Mouse (Mus musculus) stomach, postnatal 0 days (tissue): ENCODE results near the gene Fignl1. TPM values are rescaled to one million over a fixed set of nuclear protein-coding genes. Genes with fewer than 3 reads are reported as not detected.

Experiments used
- ATAC-seq: fragments of 200-750 bp; cut with Nextera tagmentation; 2 replicates; pipeline ENCODE4 v1.8.0; 2017; ENCODE audit not compliant: low FRiP score, low TSS enrichment
- DNase-seq: peaks from one replicate; pipeline ENCODE4 v3.0.0-alpha.2; 2016; ENCODE audit warnings: low spot score
- H3K27ac ChIP-seq: fragments of 300-500 bp; sonication (generic); replicated peaks from 2 replicates; pipeline ENCODE4 v1.5.1; 2014; ENCODE audit warnings: mild to moderate bottlenecking, control low read depth
- H3K27me3 ChIP-seq: fragments of 300-500 bp; sonication (generic); 2 replicates; pipeline ENCODE4 v1.6.1; 2014; ENCODE audit warnings: low read length; ENCODE audit not compliant: control insufficient read depth, insufficient read depth
- H3K36me3 ChIP-seq: fragments of 300-500 bp; sonication (generic); 2 replicates; pipeline ENCODE4 v1.6.1; 2014; ENCODE audit warnings: low read length, mixed read lengths; ENCODE audit not compliant: control insufficient read depth, insufficient read depth
- H3K4me1 ChIP-seq: fragments of 300-500 bp; sonication (generic); replicated peaks from 2 replicates; pipeline ENCODE4 v1.6.1; 2014; ENCODE audit warnings: antibody characterized with exemption; ENCODE audit not compliant: control insufficient read depth, insufficient read depth
- H3K4me2 ChIP-seq: fragments of 300-500 bp; sonication (generic); replicated peaks from 2 replicates; pipeline ENCODE4 v1.6.1; 2014; ENCODE audit warnings: low read depth, mild to moderate bottlenecking, control low read depth, moderate library complexity
- H3K4me3 ChIP-seq: fragments of 300-500 bp; sonication (generic); 2 replicates; pipeline ENCODE4 v1.5.1; 2014; ENCODE audit warnings: low read depth, low read length, control low read depth
- H3K9ac ChIP-seq: fragments of 300-500 bp; sonication (generic); 2 replicates; pipeline ENCODE4 v1.6.1; 2014; ENCODE audit warnings: mild to moderate bottlenecking, low read length, control low read depth, mixed read lengths
- H3K9me3 ChIP-seq: fragments of 300-500 bp; sonication (generic); 2 replicates; pipeline ENCODE4 v1.6.1; 2016; ENCODE audit warnings: low read length; ENCODE audit not compliant: control insufficient read depth
- CTCF ChIP-seq: IDR thresholded peaks from 2 replicates; pipeline ENCODE4 v1.5.1; 2016; ENCODE audit warnings: antibody characterized with exemption, low read depth, mild to moderate bottlenecking, moderate library complexity
- EP300 ChIP-seq: optimal IDR thresholded peaks from 2 replicates; pipeline ENCODE3; 2016; ENCODE audit warnings: antibody characterized with exemption
- WGBS: fragments of 180-500 bp; shearing (Covaris S2); extraction: QIAGEN DNeasy Blood & Tissue Kit; methylation state at CpG from one replicate; pipeline ENCODE4 v1.1.7; 2014; 5-methylcytosine and 5-hydroxymethylcytosine counted together
- polyA plus RNA-seq: library from polyadenylated mRNA; unstranded; fragments of >200 nt; fragmentation: Nextera tagmentation; extraction: Ambion mirVana; gene quantifications from 2 replicates; pipeline ENCODE4 v1.2.1, GENCODE M21; 2015

Fignl1 gene
- polyA plus RNA-seq, 1 experiment from 2014 or later: 10.5 TPM

- Histone ChIP-seq H3K9ac (peak overlapping the region; percentile 71), H3K27me3 (no peaks in the 10 kb centered on the region), H3K36me3 (no peaks in the 10 kb centered on the region), H3K4me2 (peak overlapping the region; percentile 95), H3K4me3 (peak overlapping the region; percentile 73), H3K4me1 (no peaks in the 10 kb centered on the region), H3K9me3 (no peaks in the 10 kb centered on the region), H3K27ac (peak overlapping the region; percentile 96)
- 10% methylated on average over 11 of the region's 11 CpGs for WGBS
- DNase-seq: no peak
- TF ChIP-seq EP300 (no peak), CTCF (no peak)
- ATAC-seq: peak; percentile 5; the same call in 1 of the 2 replicates
These were observed 828 bp upstream of the Fignl1 start for GRCm38 (mm10) chr11:11809404-11810175.

DNA sequence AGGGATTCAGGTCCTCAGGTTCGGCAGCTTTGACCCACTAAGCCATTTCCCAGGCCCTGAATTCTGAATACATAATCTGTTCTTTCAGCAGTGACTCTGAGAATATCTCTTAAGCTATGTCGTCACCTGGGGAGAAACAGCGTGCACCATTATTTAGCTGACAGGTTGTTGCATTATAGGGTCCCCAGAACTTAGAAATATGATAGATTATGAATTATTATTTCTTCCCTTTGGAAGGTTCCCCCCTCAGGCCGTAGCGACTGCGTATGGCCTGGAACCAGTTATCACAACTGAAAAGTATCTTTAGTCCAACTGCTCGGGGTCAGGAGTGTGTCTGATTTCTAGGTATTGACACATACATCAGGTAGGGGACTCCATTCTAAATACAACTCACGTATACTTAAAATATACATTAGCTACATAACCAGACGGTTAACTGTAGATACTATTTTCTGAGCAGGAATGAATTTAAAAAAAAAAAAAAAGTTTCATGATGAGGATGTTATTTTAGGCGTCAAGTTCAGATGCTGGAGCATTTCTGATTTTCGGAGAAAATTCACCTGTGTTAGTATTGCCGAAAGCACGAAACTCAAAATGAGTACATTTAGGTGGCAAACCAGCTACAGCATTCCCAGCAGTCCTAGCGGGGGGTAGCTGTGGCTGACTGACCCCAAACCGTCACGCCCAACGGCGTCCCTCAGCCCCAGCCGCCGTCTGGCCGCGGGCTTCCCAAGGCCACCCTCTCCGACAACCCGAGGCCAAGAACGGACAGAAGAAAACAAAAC is 535 bp downstream of the Fignl1 start:
- H3K36me3 ChIP-seq: no peaks in the 10 kb centered on the region; the same call in 1 of the 2 replicates
- no peaks in the 10 kb centered on the region for H3K9me3 ChIP-seq
- H3K4me3 ChIP-seq: peak overlapping the region; percentile 73
- H3K4me1 ChIP-seq: no peaks in the 10 kb centered on the region
- peak overlapping the region; percentile 71 for H3K9ac ChIP-seq
- peak overlapping the region; percentile 95 for H3K4me2 ChIP-seq
- 7% methylated on average over 25 of the region's 25 CpGs for WGBS
- H3K27ac ChIP-seq: peak overlapping the region; percentile 71; the same call in 1 of the 2 replicates
- H3K27me3 ChIP-seq: no peaks in the 10 kb centered on the region
- TF ChIP-seq CTCF (no peak), EP300 (no peak)
- ATAC-seq (no peak), DNase-seq (no peak)

- 80% methylated on average over 4 of the region's 4 CpGs for WGBS
- DNase-seq: no peak
These were observed 2.8 kb downstream of the Fignl1 start for GRCm38 (mm10) chr11:11805951-11806350.

DNA sequence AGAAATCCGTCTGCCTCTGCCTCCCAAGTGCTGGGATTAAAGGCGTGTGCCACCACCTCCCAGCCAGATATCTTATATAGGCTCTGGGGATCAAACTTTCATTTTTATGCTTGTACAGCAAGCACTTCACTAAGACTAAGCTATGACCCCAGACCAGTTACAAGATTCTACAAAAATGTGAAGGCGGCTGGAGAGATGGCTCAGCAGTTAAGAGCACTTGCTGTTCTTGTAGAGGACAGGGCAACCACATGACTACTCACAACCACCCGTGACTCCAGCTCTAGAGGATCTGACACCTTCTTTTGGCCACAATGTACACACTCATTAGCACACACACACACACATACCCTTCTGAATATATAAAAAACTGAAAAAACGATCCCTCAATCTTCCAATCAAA is 4.3 kb downstream of the Fignl1 start:
- 80% methylated on average over 5 of the region's 5 CpGs for WGBS
- no peak overlapping the region for H3K27ac ChIP-seq

More at GRCm38 (mm10) chr11:11805951-11806350, 2.8 kb downstream of the Fignl1 start:
- Histone ChIP-seq H3K9me3 (no peaks in the 10 kb centered on the region), H3K27me3 (no peaks in the 10 kb centered on the region), H3K36me3 (peaks cover 5% of the 10 kb centered on the region), H3K9ac (no peak overlapping the region), H3K27ac (no peak overlapping the region), H3K4me1 (no peaks in the 10 kb centered on the region), H3K4me3 (no peak overlapping the region), H3K4me2 (no peak overlapping the region)
- TF ChIP-seq CTCF (no peak), EP300 (no peak)
- no peak for ATAC-seq

DNA sequence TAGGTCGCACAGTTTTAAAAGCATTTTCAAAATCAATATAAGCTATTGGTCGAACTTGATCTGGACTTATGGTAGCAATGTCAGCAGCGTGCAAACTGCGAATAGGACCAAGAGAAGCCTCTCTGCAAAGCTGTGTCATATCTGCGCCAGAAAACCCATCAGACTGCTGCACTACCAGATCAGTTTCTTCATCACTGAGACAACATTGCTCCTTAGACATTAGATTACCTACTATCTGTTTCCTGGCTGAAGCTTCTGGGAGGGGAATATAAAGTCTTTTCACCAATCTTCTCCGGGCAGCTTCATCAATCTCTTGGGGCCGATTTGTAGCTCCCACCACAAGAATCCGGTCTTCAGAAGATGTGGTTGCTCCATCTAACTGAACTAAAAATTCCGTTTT is 7.7 kb downstream of the Fignl1 start:
- WGBS: 89% methylated on average over 9 of the region's 9 CpGs
- Histone ChIP-seq H3K36me3 (peaks cover 5% of the 10 kb centered on the region), H3K9ac (no peak overlapping the region), H3K27ac (no peak overlapping the region), H3K4me3 (no peak overlapping the region), H3K9me3 (no peaks in the 10 kb centered on the region), H3K27me3 (no peaks in the 10 kb centered on the region), H3K4me2 (no peak overlapping the region), H3K4me1 (no peaks in the 10 kb centered on the region)
- TF ChIP-seq EP300 (no peak), CTCF (no peak)
- ATAC-seq (no peak), DNase-seq (no peak)

More for the DNA sequence above, 4.3 kb downstream of the Fignl1 start:
- DNase-seq: no peak
- H3K36me3 ChIP-seq: peaks cover 5% of the 10 kb centered on the region
- no peak overlapping the region for H3K9ac ChIP-seq
- no peak for ATAC-seq
- H3K9me3 ChIP-seq: no peaks in the 10 kb centered on the region
- no peak overlapping the region for H3K4me3 ChIP-seq
- H3K4me2 ChIP-seq: no peak overlapping the region
- no peaks in the 10 kb centered on the region for H3K4me1 ChIP-seq
- no peak for TF ChIP-seq EP300
- no peak for TF ChIP-seq CTCF
- no peaks in the 10 kb centered on the region for H3K27me3 ChIP-seq
